Mouse (Mus musculus): ENCODE results near the gene Tha1. TPM values are rescaled to one million over a fixed set of nuclear protein-coding genes. Genes with fewer than 3 reads are reported as not detected.

The Tha1 gene
- polyA plus RNA-seq, 1 experiment, result 0.13 TPM

- TF ChIP-seq GATA1 (IDR thresholded peaks at IDR 0.05; ENCODE audit: low read length) (no peak), TAL1 (IDR thresholded peaks at IDR 0.05; ENCODE audit: low read length) (no peak)
- Histone ChIP-seq H3K36me3 (ENCODE audit: control insufficient read depth) (no peaks in the 10 kb centered on the region), H3K27me3 (ENCODE audit: control insufficient read depth) (peaks cover 43% of the 10 kb centered on the region), H3K4me1 (ENCODE audit: control insufficient read depth) (peaks cover 13% of the 10 kb centered on the region), H3K4me3 (replicated peaks) (no peak overlapping the region), H3K9me3 (ENCODE audit: control insufficient read depth, low read length) (no peaks in the 10 kb centered on the region)
Measured at GRCm38 (mm10) chr11:117875681-117876080, 2.4 kb upstream of the Tha1 start.

- Histone ChIP-seq H3K4me1 (ENCODE audit: control insufficient read depth) (peaks cover 16% of the 10 kb centered on the region), H3K36me3 (ENCODE audit: control insufficient read depth) (no peaks in the 10 kb centered on the region), H3K27me3 (ENCODE audit: control insufficient read depth) (peaks cover 43% of the 10 kb centered on the region), H3K4me3 (replicated peaks) (no peak overlapping the region), H3K9me3 (ENCODE audit: control insufficient read depth, low read length) (no peaks in the 10 kb centered on the region)
- TF ChIP-seq GATA1 (IDR thresholded peaks at IDR 0.05; ENCODE audit: low read length), result no peak
- no peak for TF ChIP-seq TAL1 (IDR thresholded peaks at IDR 0.05; ENCODE audit: low read length)
Measured at GRCm38 (mm10) chr11:117874419-117874818, 1.1 kb upstream of the Tha1 start.

- Histone ChIP-seq H3K9me3 (ENCODE audit: control insufficient read depth, low read length) (no peaks in the 10 kb centered on the region), H3K27me3 (ENCODE audit: control insufficient read depth) (peaks cover 35% of the 10 kb centered on the region), H3K4me3 (replicated peaks) (no peak overlapping the region), H3K36me3 (ENCODE audit: control insufficient read depth) (no peaks in the 10 kb centered on the region), H3K4me1 (ENCODE audit: control insufficient read depth) (peaks cover 7% of the 10 kb centered on the region)
- no peak for TF ChIP-seq TAL1 (IDR thresholded peaks at IDR 0.05; ENCODE audit: low read length)
- TF ChIP-seq GATA1 (IDR thresholded peaks at IDR 0.05; ENCODE audit: low read length), result no peak
Measured at GRCm38 (mm10) chr11:117871911-117872584, 1.2 kb downstream of the Tha1 start.

- peaks cover 35% of the 10 kb centered on the region for H3K27me3 ChIP-seq (ENCODE audit: control insufficient read depth)
- peaks cover 7% of the 10 kb centered on the region for H3K4me1 ChIP-seq (ENCODE audit: control insufficient read depth)
- no peak overlapping the region for H3K4me3 ChIP-seq (replicated peaks)
- no peaks in the 10 kb centered on the region for H3K9me3 ChIP-seq (ENCODE audit: control insufficient read depth, low read length)
- TF ChIP-seq GATA1 (IDR thresholded peaks at IDR 0.05; ENCODE audit: low read length), result no peak
- no peak for TF ChIP-seq TAL1 (IDR thresholded peaks at IDR 0.05; ENCODE audit: low read length)
- H3K36me3 ChIP-seq (ENCODE audit: control insufficient read depth), result no peaks in the 10 kb centered on the region
Measured at GRCm38 (mm10) chr11:117871376-117871775, 1.9 kb downstream of the Tha1 start.

- Histone ChIP-seq H3K4me3 (replicated peaks) (no peak overlapping the region), H3K9me3 (ENCODE audit: control insufficient read depth, low read length) (no peaks in the 10 kb centered on the region), H3K27me3 (ENCODE audit: control insufficient read depth) (peaks cover 35% of the 10 kb centered on the region), H3K4me1 (ENCODE audit: control insufficient read depth) (peaks cover 7% of the 10 kb centered on the region), H3K36me3 (ENCODE audit: control insufficient read depth) (no peaks in the 10 kb centered on the region)
- no peak for TF ChIP-seq TAL1 (IDR thresholded peaks at IDR 0.05; ENCODE audit: low read length)
Measured at GRCm38 (mm10) chr11:117870688-117871365, 2.5 kb downstream of the Tha1 start.

GRCm38 (mm10) chr11:117865988-117866387 is 7.3 kb downstream of the Tha1 start:
- no peaks in the 10 kb centered on the region for H3K36me3 ChIP-seq (ENCODE audit: control insufficient read depth)
- H3K9me3 ChIP-seq (ENCODE audit: control insufficient read depth, low read length), result no peaks in the 10 kb centered on the region
- H3K4me3 ChIP-seq (replicated peaks), result no peak overlapping the region
- TF ChIP-seq GATA1 (IDR thresholded peaks at IDR 0.05; ENCODE audit: low read length), result no peak
- TF ChIP-seq TAL1 (IDR thresholded peaks at IDR 0.05; ENCODE audit: low read length), result no peak
- peaks cover 42% of the 10 kb centered on the region for H3K27me3 ChIP-seq (ENCODE audit: control insufficient read depth)
- H3K4me1 ChIP-seq (ENCODE audit: control insufficient read depth), result peaks cover 5% of the 10 kb centered on the region; the same call in 1 of the 2 replicates

- H3K27me3 ChIP-seq (ENCODE audit: control insufficient read depth), result peaks cover 51% of the 10 kb centered on the region
Measured at GRCm38 (mm10) chr11:117864805-117865204, 8.5 kb downstream of the Tha1 start.

GRCm38 (mm10) chr11:117863174-117863856 is 10.0 kb downstream of the Tha1 start:
- Histone ChIP-seq H3K4me1 (ENCODE audit: control insufficient read depth) (peaks cover 7% of the 10 kb centered on the region), H3K27me3 (ENCODE audit: control insufficient read depth) (peaks cover 65% of the 10 kb centered on the region), H3K4me3 (replicated peaks) (no peak overlapping the region), H3K9me3 (ENCODE audit: control insufficient read depth, low read length) (no peaks in the 10 kb centered on the region), H3K36me3 (ENCODE audit: control insufficient read depth) (peaks cover 10% of the 10 kb centered on the region)
- no peak for TF ChIP-seq TAL1 (IDR thresholded peaks at IDR 0.05; ENCODE audit: low read length)
- TF ChIP-seq GATA1 (IDR thresholded peaks at IDR 0.05; ENCODE audit: low read length), result no peak

More at GRCm38 (mm10) chr11:117864805-117865204, 8.5 kb downstream of the Tha1 start:
- Histone ChIP-seq H3K4me3 (replicated peaks) (no peak overlapping the region), H3K4me1 (ENCODE audit: control insufficient read depth) (peaks cover 7% of the 10 kb centered on the region), H3K36me3 (ENCODE audit: control insufficient read depth) (no peaks in the 10 kb centered on the region; the same call in 1 of the 2 replicates), H3K9me3 (ENCODE audit: control insufficient read depth, low read length) (no peaks in the 10 kb centered on the region)
- no peak for TF ChIP-seq GATA1 (IDR thresholded peaks at IDR 0.05; ENCODE audit: low read length)
- TF ChIP-seq TAL1 (IDR thresholded peaks at IDR 0.05; ENCODE audit: low read length), result no peak

GRCm38 (mm10) chr11:117860601-117861000 is 12.7 kb downstream of the Tha1 start, which contains the start of gene Tmem235:
Gene Tmem235, plus strand, starts transcription at chr11:117860752.
- H3K4me3 ChIP-seq (replicated peaks), result no peak within 1 kb of the TSS
- TF ChIP-seq TAL1 (IDR thresholded peaks at IDR 0.05; ENCODE audit: low read length) (no peak), GATA1 (IDR thresholded peaks at IDR 0.05; ENCODE audit: low read length) (no peak)
- H3K27me3 ChIP-seq (ENCODE audit: control insufficient read depth), result peaks cover 71% of the 10 kb centered on the region
- peaks cover 24% of the 10 kb centered on the region for H3K4me1 ChIP-seq (ENCODE audit: control insufficient read depth)
- H3K9me3 ChIP-seq (ENCODE audit: control insufficient read depth, low read length), result peaks cover 15% of the 10 kb centered on the region
- peaks cover 37% of the 10 kb centered on the region for H3K36me3 ChIP-seq (ENCODE audit: control insufficient read depth)

All from erythroblast, embryonic 14.5 days (primary cell).